In genomic region chr10:110931913-110932560, GRCm38 (mm10) we compare ENCODE assay signal across 8 mouse cellular contexts. TPM values are rescaled to one million over a fixed set of nuclear protein-coding genes. Genes with fewer than 3 reads are reported as not detected.
DNase-seq lines count a peak whose midpoint lies in the region; ATAC-seq and TF ChIP-seq lines count a peak whose summit lies in the region.

No protein-coding gene starts in this region.

- H3K4me2 ChIP-seq in embryonic facial prominence, embryonic 14.5 days (ENCODE audit: low read depth, low read length), result peak overlapping the region; percentile 35
- peak overlapping the region; percentile 34 for H3K4me2 ChIP-seq in kidney, postnatal 0 days (ENCODE audit: low read length)
- peak overlapping the region; percentile 35 for H3K4me2 ChIP-seq in stomach, embryonic 15.5 days

- H3K4me1 ChIP-seq in lung, adult 2 months (ENCODE audit: control insufficient read depth, insufficient read depth, low read length), result peaks cover 9% of the 10 kb centered on the region
- H3K4me1 ChIP-seq in embryonic facial prominence, embryonic 14.5 days (ENCODE audit: control insufficient read depth, insufficient read depth, low read length), result peaks cover 39% of the 10 kb centered on the region
- H3K4me1 ChIP-seq in kidney, postnatal 0 days (replicated peaks; ENCODE audit: insufficient read depth, low read length), result no peaks in the 10 kb centered on the region
- peaks cover 27% of the 10 kb centered on the region for H3K4me1 ChIP-seq in stomach, embryonic 15.5 days

- H3K27me3 ChIP-seq in embryonic facial prominence, embryonic 14.5 days (replicated peaks; ENCODE audit: control insufficient read depth, insufficient read depth, low read length), result no peaks in the 10 kb centered on the region
- H3K27me3 ChIP-seq in kidney, postnatal 0 days (ENCODE audit: insufficient read depth, low read length), result no peaks in the 10 kb centered on the region
- no peaks in the 10 kb centered on the region for H3K27me3 ChIP-seq in stomach, embryonic 15.5 days (replicated peaks)

- peak overlapping the region; percentile 58 for H3K27ac ChIP-seq in embryonic facial prominence, embryonic 14.5 days (replicated peaks; ENCODE audit: low read depth, low read length)
- H3K27ac ChIP-seq in kidney, postnatal 0 days, result 0 out of 2 replicates have a peak overlapping the region, but pooled peaks have one; percentile 42
- peak overlapping the region; percentile 44; the same call in 1 of the 2 replicates for H3K27ac ChIP-seq in stomach, embryonic 15.5 days

- H3K9me3 ChIP-seq in embryonic facial prominence, embryonic 14.5 days (ENCODE audit: control insufficient read depth, low read length), result no peaks in the 10 kb centered on the region
- H3K9me3 ChIP-seq in kidney, postnatal 0 days (replicated peaks; ENCODE audit: low read length), result no peaks in the 10 kb centered on the region
- no peaks in the 10 kb centered on the region for H3K9me3 ChIP-seq in stomach, embryonic 15.5 days

- WGBS in lung, adult 2 months, result 56% methylated on average over 20 of the region's 20 CpGs
- WGBS in embryonic facial prominence, embryonic 14.5 days, result 57% methylated on average over 20 of the region's 20 CpGs
- WGBS in kidney, postnatal 0 days, result 43% methylated on average over 20 of the region's 20 CpGs
- WGBS in stomach, embryonic 15.5 days, result 57% methylated on average over 20 of the region's 20 CpGs

- H3K36me3 ChIP-seq in embryonic facial prominence, embryonic 14.5 days (ENCODE audit: control insufficient read depth, insufficient read depth, low read length), result peaks cover 7% of the 10 kb centered on the region; the same call in 1 of the 2 replicates
- no peaks in the 10 kb centered on the region for H3K36me3 ChIP-seq in kidney, postnatal 0 days (ENCODE audit: insufficient read depth, low read length)
- no peaks in the 10 kb centered on the region for H3K36me3 ChIP-seq in stomach, embryonic 15.5 days

- H3K4me3 ChIP-seq in lung, adult 2 months (replicated peaks; ENCODE audit: extremely low read depth, low read depth, low read length), result peak overlapping the region; percentile 48
- H3K4me3 ChIP-seq in embryonic facial prominence, embryonic 14.5 days (ENCODE audit: low read depth, low read length), result peak overlapping the region; percentile 11; the same call in 1 of the 2 replicates
- H3K4me3 ChIP-seq in kidney, postnatal 0 days (replicated peaks; ENCODE audit: low read depth, low read length), result 0 out of 2 replicates have a peak overlapping the region, but pooled peaks have one; percentile 2
- peak overlapping the region; percentile 8; the same call in 1 of the 2 replicates for H3K4me3 ChIP-seq in stomach, embryonic 15.5 days (replicated peaks)

- no peak for TF ChIP-seq POLR2A in lung, adult 2 months (IDR thresholded peaks at IDR 0.05; ENCODE audit: borderline replicate concordance, extremely low read depth, low read depth, low read length)

- ATAC-seq in embryonic facial prominence, embryonic 14.5 days (ENCODE audit: low read depth), result peak; percentile 75
- no peak for ATAC-seq in kidney, postnatal 0 days (replicated peaks; ENCODE audit: low FRiP score, low read depth)
- ATAC-seq in megakaryocyte progenitor cell, adult 5-6 weeks (replicated peaks; ENCODE audit: poor library complexity), result peak; percentile 93
- no peak for ATAC-seq in stomach, embryonic 15.5 days (ENCODE audit: insufficient read depth, low FRiP score, low read depth)

- H3K9ac ChIP-seq in embryonic facial prominence, embryonic 14.5 days (ENCODE audit: low read depth, low read length), result no peak overlapping the region; the same call in 1 of the 2 replicates
- no peak overlapping the region for H3K9ac ChIP-seq in kidney, postnatal 0 days (ENCODE audit: low read depth, low read length)
- H3K9ac ChIP-seq in stomach, embryonic 15.5 days, result no peak overlapping the region

- TF ChIP-seq CTCF in lung, adult 2 months (IDR thresholded peaks at IDR 0.05; ENCODE audit: insufficient read depth, low read length), result no peak
- TF ChIP-seq CTCF in kidney, postnatal 0 days (IDR thresholded peaks at IDR 0.05; ENCODE audit: low read depth), result no peak

- DNase-seq in lung, adult 2 months, result no peak
- DNase-seq in lung, postnatal 14 days, result no peak
- peak; percentile 87 for DNase-seq in embryonic facial prominence, embryonic 14.5 days (ENCODE audit: low spot score)
- DNase-seq in kidney, postnatal 0 days (ENCODE audit: low spot score), result peak; percentile 67
- no peak for DNase-seq in cerebellum, adult 11 months
- DNase-seq in ovary, adult 18-20 months (ENCODE audit: low spot score), result no peak

RNA-seq across cellular contexts. Expression of gene Csrp2, which starts 12.4 kb away (rescaled TPM):
- 38.3 and 45.0 TPM in 2 replicates for polyA plus RNA-seq in lung, adult 2 months (2012; rRNA removed)
- polyA plus RNA-seq in embryonic facial prominence, embryonic 14.5 days (2014; fragmentation: Nextera tagmentation; extraction: Ambion mirVana), result 165 and 169 TPM in 2 replicates
- polyA plus RNA-seq in kidney, postnatal 0 days (2015; fragmentation: Nextera tagmentation; extraction: Ambion mirVana), result 206 and 218 TPM in 2 replicates
- 19.3 and 26.5 TPM in 2 replicates for total RNA-seq in megakaryocyte progenitor cell, adult 5-6 weeks (2015)
- total RNA-seq in megakaryocyte progenitor cell, adult 5-6 weeks (2017), result 61.1 and 92.4 TPM in 2 replicates
- polyA plus RNA-seq in stomach, embryonic 15.5 days (2015; fragmentation: Nextera tagmentation; extraction: Ambion mirVana), result 224 and 252 TPM in 2 replicates

Comparison
In these comparisons a context has a peak if more than half of its experiments do, and no peak if none do; other contexts are left out.
1. DNase-seq: peak in embryonic facial prominence, embryonic 14.5 days (single experiment) and kidney, postnatal 0 days (single experiment); none in lung, adult 2 months (single experiment), lung, postnatal 14 days (single experiment), cerebellum, adult 11 months (single experiment) and ovary, adult 18-20 months (single experiment).
2. ATAC-seq: peak in embryonic facial prominence, embryonic 14.5 days (single experiment) and megakaryocyte progenitor cell, adult 5-6 weeks (single experiment); none in kidney, postnatal 0 days (single experiment) and stomach, embryonic 15.5 days (single experiment).
3. Peak in every context shown above with its lines, with median percentiles within 50 percentile points of each other: H3K4me3 ChIP-seq, H3K27ac ChIP-seq and H3K4me2 ChIP-seq.